Mouse (Mus musculus): ENCODE measurements around the gene Pitpnm2.

Pitpnm2 gene

DNA sequence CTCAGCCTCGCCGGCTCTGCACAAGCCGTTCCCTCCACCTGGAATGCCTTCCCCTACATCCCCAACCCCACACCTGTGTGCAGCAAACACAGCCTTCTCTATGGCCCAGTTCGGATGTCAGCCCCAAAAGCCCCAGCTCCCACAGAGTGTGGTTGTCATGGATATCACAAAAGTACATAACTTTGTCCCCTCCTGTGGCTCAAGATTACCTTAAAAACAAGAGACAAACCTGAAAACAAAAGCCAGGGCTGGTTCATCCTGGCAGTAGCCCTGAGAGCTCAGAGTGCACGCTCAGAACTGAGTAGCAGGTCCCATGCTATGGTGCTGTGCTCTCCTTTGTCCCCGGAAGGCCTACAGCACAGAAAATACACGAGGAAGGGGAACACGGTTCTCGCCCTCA, 44.3 kb downstream of the Pitpnm2 start:
- DNase-seq (ENCODE audit: extremely low read depth, low read depth, low spot score): no peak

DNA sequence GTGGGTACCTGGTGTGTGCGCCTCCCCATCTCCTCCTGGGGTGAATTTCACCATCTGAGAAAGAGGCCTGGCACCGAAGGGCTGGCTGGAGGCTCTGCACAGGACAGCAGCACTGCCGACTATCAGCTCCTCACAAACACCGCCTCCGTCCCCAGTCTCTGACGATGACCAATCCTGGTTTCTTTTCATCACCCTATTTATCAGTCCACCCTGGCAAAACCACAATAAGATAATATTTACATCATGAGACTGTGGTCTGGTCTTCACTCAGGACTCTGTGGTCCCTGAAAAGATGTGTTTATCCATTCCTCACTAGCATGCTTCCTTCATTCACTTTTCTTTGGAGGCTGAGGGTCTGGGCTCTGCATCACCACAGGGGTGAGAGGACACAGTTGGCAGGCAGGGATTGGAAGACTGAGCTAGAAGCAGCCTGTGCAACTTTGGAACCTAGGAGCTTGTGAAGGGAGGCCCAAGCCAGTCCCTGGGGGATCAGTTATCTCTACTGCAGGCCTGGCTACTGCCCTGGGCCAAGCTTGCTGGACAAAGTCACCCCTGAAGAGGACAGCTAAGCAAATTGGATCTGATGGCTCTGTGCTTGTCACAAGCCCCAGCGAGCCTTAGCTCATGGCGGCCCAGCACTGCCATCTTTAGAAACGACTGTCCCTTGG, 45.3 kb downstream of the Pitpnm2 start:
- DNase-seq (ENCODE audit: extremely low read depth, low read depth, low spot score): no peak

GRCm38 (mm10) chr5:124203251-124203650, 46.3 kb downstream of the Pitpnm2 start:
- no peak for DNase-seq (ENCODE audit: extremely low read depth, low read depth, low spot score)

GRCm38 (mm10) chr5:124202071-124202470, 47.5 kb downstream of the Pitpnm2 start:
- DNase-seq (ENCODE audit: extremely low read depth, low read depth, low spot score): no peak

DNA sequence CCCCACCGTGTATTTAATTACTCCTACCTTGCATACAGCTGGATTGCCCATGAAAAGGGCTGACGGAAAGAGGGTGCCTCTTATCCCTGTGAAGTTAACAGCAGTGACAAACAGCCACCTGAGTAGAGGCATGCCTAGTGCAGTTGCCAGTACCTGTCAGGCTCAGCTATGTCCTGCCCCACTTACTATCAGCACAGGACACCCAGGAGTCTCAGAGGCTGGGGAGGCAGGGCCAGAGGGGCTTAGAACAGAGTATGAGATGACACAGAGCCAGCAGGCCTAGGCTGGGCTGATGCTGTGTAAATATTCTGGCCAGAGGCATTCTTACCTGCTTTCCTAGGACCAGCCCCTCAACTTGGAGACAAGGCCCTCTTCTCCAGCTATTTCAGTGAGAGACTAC, 48.0 kb downstream of the Pitpnm2 start:
- no peak for DNase-seq (ENCODE audit: extremely low read depth, low read depth, low spot score)

DNA sequence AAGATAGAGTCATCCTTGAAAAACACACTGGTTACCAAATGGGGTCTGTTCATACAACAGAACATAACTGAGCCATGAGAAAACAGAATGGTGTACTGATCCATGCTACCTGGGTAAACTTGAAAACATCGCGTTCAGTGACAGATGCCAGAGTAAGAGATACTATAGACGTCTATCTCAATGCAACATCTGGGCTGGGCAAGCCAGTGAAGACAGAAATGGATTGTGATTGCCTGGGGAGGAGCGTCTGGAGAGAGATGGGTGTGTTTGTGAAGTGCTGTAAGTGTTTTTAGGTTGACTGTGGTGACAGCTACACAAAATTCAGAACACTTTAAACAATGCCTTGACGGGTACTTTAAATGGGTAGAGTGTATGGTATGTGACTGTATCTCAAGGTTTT, 48.7 kb downstream of the Pitpnm2 start:
- no peak for DNase-seq (ENCODE audit: extremely low read depth, low read depth, low spot score)

GRCm38 (mm10) chr5:124199168-124199567, 50.4 kb downstream of the Pitpnm2 start:
- DNase-seq (ENCODE audit: extremely low read depth, low read depth, low spot score): no peak

- no peak for DNase-seq (ENCODE audit: extremely low read depth, low read depth, low spot score)
Observed at GRCm38 (mm10) chr5:124198473-124198872, 51.1 kb downstream of the Pitpnm2 start.

DNA sequence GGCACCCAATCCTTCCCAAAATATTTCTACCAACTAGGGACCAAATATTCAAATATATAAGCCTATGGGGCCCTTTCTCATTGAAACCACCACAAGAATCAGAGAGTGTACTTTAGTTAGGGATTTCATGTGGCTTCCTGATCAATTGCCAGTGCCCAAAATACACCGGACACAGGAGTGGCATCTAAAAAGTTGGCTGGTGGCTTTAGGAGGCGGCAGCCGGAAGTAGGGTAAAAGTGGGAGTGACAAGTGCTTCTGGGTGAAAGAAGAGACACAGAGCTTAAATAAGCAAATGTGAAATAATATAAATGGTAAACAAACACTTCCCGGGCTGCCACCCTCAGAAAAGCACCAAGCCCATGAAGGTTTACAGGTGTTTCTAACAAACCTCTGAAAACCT, 53.5 kb downstream of the Pitpnm2 start:
- no peak for DNase-seq (ENCODE audit: extremely low read depth, low read depth, low spot score)

GRCm38 (mm10) chr5:124194386-124195084, 55.0 kb downstream of the Pitpnm2 start:
- no peak for DNase-seq (ENCODE audit: extremely low read depth, low read depth, low spot score)

GRCm38 (mm10) chr5:124193286-124194112, 56.1 kb downstream of the Pitpnm2 start:
- DNase-seq (ENCODE audit: extremely low read depth, low read depth, low spot score): no peak

- DNase-seq (ENCODE audit: extremely low read depth, low read depth, low spot score): no peak
Observed at GRCm38 (mm10) chr5:124192726-124193285, 56.8 kb downstream of the Pitpnm2 start.

GRCm38 (mm10) chr5:124192251-124192710, 57.3 kb downstream of the Pitpnm2 start:
- no peak for DNase-seq (ENCODE audit: extremely low read depth, low read depth, low spot score)

DNA sequence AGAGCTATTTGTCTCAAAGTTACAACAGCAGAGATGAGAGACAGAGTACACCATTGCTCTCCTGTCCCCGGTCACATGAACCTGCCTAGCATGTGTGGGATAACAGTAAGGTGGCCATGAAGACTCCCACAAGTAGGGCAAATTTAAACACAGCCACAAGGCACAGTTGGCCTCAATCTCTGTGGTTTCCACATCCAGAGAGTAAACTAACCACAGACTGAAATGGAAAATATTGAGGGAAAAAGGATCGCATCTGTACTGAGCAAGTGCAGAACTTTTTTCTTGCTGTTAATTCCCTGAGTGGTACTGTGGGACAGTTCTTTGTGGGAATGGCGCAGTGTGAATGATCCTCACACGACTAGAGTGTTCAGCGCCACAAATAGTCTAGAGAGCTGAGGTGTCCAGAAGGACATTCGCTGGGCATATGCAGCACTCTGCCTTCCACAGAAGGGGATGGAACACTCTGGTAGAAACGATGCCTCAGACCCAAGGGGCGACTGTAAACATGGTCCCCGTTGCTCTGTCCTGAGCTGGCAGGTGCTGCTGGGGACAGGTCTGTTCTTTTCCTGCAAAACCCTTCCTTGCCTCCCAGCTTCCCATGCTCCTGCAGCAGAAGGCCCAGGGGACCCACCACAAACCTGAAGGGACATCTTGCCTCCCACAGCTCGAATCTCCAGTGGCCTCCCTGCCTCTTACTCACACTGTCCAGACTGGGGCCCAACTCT, 59.3 kb downstream of the Pitpnm2 start:
- DNase-seq (ENCODE audit: extremely low read depth, low read depth, low spot score): no peak

DNA sequence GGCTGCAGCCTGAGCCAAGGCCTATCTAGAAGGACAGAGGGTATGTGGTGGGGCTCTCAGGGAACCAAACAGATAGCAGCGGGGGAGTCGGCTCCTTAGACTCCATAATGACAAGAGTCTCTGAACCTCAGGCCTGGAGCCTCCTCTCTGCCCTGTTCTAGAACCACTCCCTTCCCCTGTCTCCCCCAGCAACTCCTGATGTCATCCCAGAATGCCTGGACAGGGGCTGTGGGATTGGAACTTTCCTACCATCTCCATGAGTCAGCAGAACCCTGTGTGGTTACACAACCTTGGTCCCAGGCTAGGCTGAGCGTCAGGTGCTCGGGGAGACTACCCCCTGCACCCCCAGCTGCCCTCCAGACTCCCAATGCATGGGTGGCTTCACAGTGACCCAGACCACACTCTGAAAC, 60.0 kb downstream of the Pitpnm2 start:
- no peak for DNase-seq (ENCODE audit: extremely low read depth, low read depth, low spot score)

GRCm38 (mm10) chr5:124187508-124188311, 61.9 kb downstream of the Pitpnm2 start:
- no peak for DNase-seq (ENCODE audit: extremely low read depth, low read depth, low spot score)

GRCm38 (mm10) chr5:124186981-124187507, 62.5 kb downstream of the Pitpnm2 start:
- no peak for DNase-seq (ENCODE audit: extremely low read depth, low read depth, low spot score)

- DNase-seq (ENCODE audit: extremely low read depth, low read depth, low spot score): no peak
Observed at GRCm38 (mm10) chr5:124186465-124186854, 63.1 kb downstream of the Pitpnm2 start.

GRCm38 (mm10) chr5:124185706-124186464, 63.7 kb downstream of the Pitpnm2 start:
- DNase-seq (ENCODE audit: extremely low read depth, low read depth, low spot score): no peak
